Mouse (Mus musculus) lung, embryonic 15.5 days (tissue): ENCODE results near the gene Hoxd3. TPM values are rescaled to one million over a fixed set of nuclear protein-coding genes. Genes with fewer than 3 reads are reported as not detected.

Source experiments
- ATAC-seq: fragments of 200-750 bp; cut with Nextera tagmentation; 2 replicates; pipeline ENCODE4 v1.8.0; 2017; ENCODE audit warnings: moderate number of reproducible peaks, borderline replicate concordance; ENCODE audit not compliant: low FRiP score, low TSS enrichment; ENCODE audit errors: extremely low read depth
- H3K27ac ChIP-seq: fragments of 300-500 bp; sonication (generic); 2 replicates; pipeline ENCODE4 v1.5.1; 2015; ENCODE audit warnings: moderate library complexity, mild to moderate bottlenecking, inconsistent platforms
- H3K27me3 ChIP-seq: fragments of 300-500 bp; sonication (generic); 2 replicates; pipeline ENCODE4 v1.6.1; 2015; ENCODE audit warnings: inconsistent platforms
- H3K36me3 ChIP-seq: fragments of 300-500 bp; sonication (generic); 2 replicates; pipeline ENCODE4 v1.6.1; 2015; ENCODE audit warnings: inconsistent platforms
- H3K4me1 ChIP-seq: fragments of 300-500 bp; sonication (generic); 2 replicates; pipeline ENCODE4 v1.6.1; 2015; ENCODE audit warnings: inconsistent platforms
- H3K4me2 ChIP-seq: fragments of 300-500 bp; sonication (generic); 2 replicates; pipeline ENCODE4 v1.6.1; 2015; ENCODE audit warnings: inconsistent platforms, mild to moderate bottlenecking, moderate library complexity
- H3K4me3 ChIP-seq: fragments of 300-500 bp; sonication (generic); 2 replicates; pipeline ENCODE4 v1.5.1; 2015; ENCODE audit warnings: mild to moderate bottlenecking, inconsistent platforms
- H3K9ac ChIP-seq: fragments of 300-500 bp; sonication (generic); 2 replicates; pipeline ENCODE4 v1.6.1; 2015; ENCODE audit warnings: inconsistent platforms
- H3K9me3 ChIP-seq: fragments of 300-500 bp; sonication (generic); 2 replicates; pipeline ENCODE4 v1.6.1; 2016; ENCODE audit warnings: inconsistent platforms
- WGBS: fragments of 180-500 bp; shearing (Covaris S2); methylation state at CpG from one replicate; pipeline ENCODE4 v1.1.7; 2015; 5-methylcytosine and 5-hydroxymethylcytosine counted together
- polyA plus RNA-seq: library from polyadenylated mRNA; unstranded; fragments of >200 nt; fragmentation: Nextera tagmentation; extraction: Ambion mirVana; gene quantifications from 2 replicates; pipeline ENCODE4 v1.2.1, GENCODE M21; 2015

Hoxd3 gene
- polyA plus RNA-seq, 1 experiment from 2014 or later = 0.67 TPM

DNA sequence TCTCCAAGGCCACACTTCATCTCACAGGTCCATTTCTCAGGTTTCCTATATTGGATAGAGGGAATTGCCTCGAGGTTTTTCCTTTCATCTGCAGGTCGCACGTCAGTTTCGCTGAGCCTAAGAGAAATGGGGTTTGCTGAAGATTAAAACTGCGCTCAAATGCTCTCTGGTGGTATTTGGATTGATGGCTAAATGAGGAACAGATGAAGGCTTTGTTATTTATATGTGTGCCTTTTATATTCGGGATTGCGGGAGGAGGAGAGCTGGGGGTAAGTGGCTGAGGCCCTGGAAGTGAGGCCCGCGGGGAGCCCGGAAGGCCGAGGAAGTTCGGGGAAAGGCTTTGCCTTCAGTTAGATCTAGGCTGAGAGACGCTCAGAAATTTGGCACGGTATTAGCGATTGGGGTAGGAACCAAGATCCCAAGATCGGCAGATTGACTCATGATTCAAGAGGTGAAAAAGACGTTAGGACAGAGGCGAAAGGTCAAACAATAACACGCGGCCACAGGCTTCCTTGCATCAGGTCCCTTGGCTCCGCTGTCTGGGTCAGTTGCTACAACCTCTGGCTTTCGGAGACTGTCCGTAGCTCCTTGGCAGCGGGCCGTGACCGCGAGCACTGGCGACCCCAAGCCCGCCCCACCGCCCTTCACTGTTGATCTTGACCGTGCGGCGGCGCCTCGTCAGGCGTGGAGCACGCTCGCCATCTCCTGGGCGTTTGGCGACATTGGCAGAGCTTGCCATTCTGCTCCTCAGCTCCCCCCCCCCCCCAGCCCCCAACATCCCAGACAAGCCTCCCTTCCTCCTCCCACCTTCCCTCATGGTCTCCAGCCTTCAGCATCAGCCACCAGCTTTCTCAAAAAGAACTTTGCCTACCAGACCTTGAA lies 39.0 kb upstream of the Hoxd3 start:
- H3K9me3 ChIP-seq = no peaks in the 10 kb centered on the region
- no peak overlapping the region for H3K9ac ChIP-seq
- peak overlapping the region; percentile 21 for H3K4me3 ChIP-seq
- 7% methylated on average over 40 of the region's 40 CpGs for WGBS
- H3K27ac ChIP-seq = no peak overlapping the region
- no peaks in the 10 kb centered on the region for H3K36me3 ChIP-seq
- peaks cover 16% of the 10 kb centered on the region for H3K4me1 ChIP-seq
- peak overlapping the region; percentile 54 for H3K4me2 ChIP-seq
- peaks cover 99% of the 10 kb centered on the region for H3K27me3 ChIP-seq
- no peak for ATAC-seq

GRCm38 (mm10) chr2:74673835-74674425 lies 37.8 kb upstream of the Hoxd3 start:
- Histone ChIP-seq H3K9ac (no peak overlapping the region), H3K4me1 (peaks cover 5% of the 10 kb centered on the region; the same call in 1 of the 2 replicates), H3K9me3 (no peaks in the 10 kb centered on the region), H3K4me3 (no peak overlapping the region), H3K4me2 (no peak overlapping the region), H3K27me3 (peaks cover 99% of the 10 kb centered on the region), H3K36me3 (no peaks in the 10 kb centered on the region), H3K27ac (no peak overlapping the region)
- ATAC-seq = no peak
- WGBS = 2% methylated on average over 24 of the region's 24 CpGs

DNA sequence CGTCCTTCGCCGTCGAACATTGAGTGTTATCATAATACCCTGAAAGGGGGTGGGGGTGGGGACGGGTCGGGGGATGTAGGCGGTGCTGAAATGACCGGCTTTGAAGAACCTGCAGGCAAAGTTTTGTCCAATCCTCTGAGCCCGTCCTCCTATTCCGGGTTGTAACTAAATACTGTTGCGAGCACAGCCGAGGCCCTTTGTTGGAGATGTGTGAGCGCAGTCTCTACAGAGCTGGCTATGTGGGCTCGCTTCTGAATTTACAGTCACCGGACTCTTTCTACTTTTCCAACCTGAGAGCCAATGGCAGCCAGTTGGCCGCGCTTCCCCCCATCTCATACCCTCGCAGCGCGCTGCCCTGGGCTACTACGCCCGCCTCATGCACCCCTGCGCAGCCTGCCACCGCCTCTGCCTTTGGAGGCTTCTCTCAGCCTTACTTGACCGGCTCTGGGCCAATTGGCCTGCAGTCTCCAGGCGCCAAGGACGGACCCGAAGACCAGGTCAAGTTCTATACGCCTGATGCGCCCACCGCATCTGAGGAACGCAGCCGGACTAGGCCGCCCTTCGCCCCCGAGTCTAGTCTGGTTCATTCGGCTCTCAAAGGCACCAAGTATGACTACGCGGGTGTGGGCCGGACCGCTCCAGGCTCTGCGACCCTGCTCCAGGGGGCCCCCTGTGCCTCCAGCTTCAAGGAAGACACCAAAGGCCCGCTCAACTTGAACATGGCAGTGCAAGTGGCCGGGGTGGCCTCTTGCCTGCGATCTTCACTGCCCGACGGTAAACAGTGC lies 36.7 kb upstream of the Hoxd3 start, which contains the start of gene Hoxd12:
Hoxd12 (plus strand) TSS at position 133 of the 785 bp plus-strand sequence.
- 3% methylated on average over 47 of the region's 47 CpGs for WGBS
- ATAC-seq = no peak
- no peaks in the 10 kb centered on the region for H3K36me3 ChIP-seq
- no peak within 1 kb of the TSS for H3K4me2 ChIP-seq
- H3K9me3 ChIP-seq = no peaks in the 10 kb centered on the region
- H3K27ac ChIP-seq = no peak within 1 kb of the TSS
- peaks cover 99% of the 10 kb centered on the region for H3K27me3 ChIP-seq
- peaks cover 5% of the 10 kb centered on the region; the same call in 1 of the 2 replicates for H3K4me1 ChIP-seq
- H3K9ac ChIP-seq = no peak within 1 kb of the TSS
- H3K4me3 ChIP-seq = no peak within 1 kb of the TSS

GRCm38 (mm10) chr2:74675666-74676282 lies 36.0 kb upstream of the Hoxd3 start:
- no peak for ATAC-seq
- Histone ChIP-seq H3K36me3 (no peaks in the 10 kb centered on the region), H3K9ac (no peak overlapping the region), H3K27me3 (peaks cover 100% of the 10 kb centered on the region), H3K4me3 (no peak overlapping the region), H3K4me1 (peaks cover 5% of the 10 kb centered on the region; the same call in 1 of the 2 replicates), H3K9me3 (no peaks in the 10 kb centered on the region), H3K27ac (no peak overlapping the region), H3K4me2 (no peak overlapping the region)
- WGBS = 6% methylated on average over 24 of the region's 24 CpGs

GRCm38 (mm10) chr2:74676376-74677052 lies 35.2 kb upstream of the Hoxd3 start:
- H3K36me3 ChIP-seq = no peaks in the 10 kb centered on the region
- H3K9ac ChIP-seq = no peak overlapping the region
- H3K4me2 ChIP-seq = no peak overlapping the region
- H3K9me3 ChIP-seq = no peaks in the 10 kb centered on the region
- peaks cover 5% of the 10 kb centered on the region; the same call in 1 of the 2 replicates for H3K4me1 ChIP-seq
- ATAC-seq = no peak
- no peak overlapping the region for H3K27ac ChIP-seq
- WGBS = 6% methylated on average over 9 of the region's 9 CpGs
- peaks cover 100% of the 10 kb centered on the region for H3K27me3 ChIP-seq
- H3K4me3 ChIP-seq = no peak overlapping the region

GRCm38 (mm10) chr2:74677106-74677505 lies 34.6 kb upstream of the Hoxd3 start:
- Histone ChIP-seq H3K27me3 (peaks cover 100% of the 10 kb centered on the region), H3K36me3 (no peaks in the 10 kb centered on the region), H3K4me3 (no peak overlapping the region), H3K9ac (no peak overlapping the region), H3K27ac (no peak overlapping the region), H3K4me2 (no peak overlapping the region), H3K9me3 (no peaks in the 10 kb centered on the region), H3K4me1 (peaks cover 8% of the 10 kb centered on the region)
- no peak for ATAC-seq
- 16% methylated on average over 2 of the region's 2 CpGs for WGBS

DNA sequence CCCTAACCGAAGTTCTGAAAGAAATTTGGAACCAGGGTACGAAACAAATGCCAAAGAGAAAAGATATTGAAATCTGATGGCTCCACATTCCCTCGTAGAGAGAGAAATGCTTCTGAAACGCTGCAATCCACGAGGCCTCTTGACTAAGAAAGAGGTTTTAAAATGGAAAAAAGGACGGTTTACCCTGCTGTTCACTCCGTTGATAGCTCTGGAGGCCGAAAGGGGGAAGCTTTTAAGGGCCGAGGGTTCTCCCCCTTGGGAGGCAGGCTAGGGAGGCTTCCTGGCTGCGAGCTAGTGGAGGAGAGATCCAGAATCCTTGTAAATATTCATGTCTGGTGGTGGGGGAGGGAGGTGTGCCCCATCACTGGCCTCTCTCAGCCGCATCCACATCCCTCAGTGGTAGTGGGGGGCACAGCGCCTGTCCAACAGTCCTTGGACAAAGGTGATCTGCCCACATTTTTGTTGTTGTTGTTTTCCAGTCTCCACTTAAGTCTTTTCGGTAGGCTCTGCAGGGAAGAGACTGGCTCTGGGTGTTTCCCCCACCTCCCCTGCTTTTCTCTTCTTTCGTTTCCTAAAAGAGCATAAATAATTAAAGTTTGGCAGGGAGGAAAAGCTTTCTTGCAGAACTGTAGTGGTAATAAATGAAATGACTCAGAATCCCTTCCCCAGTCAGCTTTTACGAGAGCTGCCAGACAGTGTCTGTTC lies 32.7 kb upstream of the Hoxd3 start, which contains the start of gene Hoxd11:
Hoxd11 (plus strand) TSS at position 667 of the 705 bp plus-strand sequence.
- WGBS = 3% methylated on average over 15 of the region's 15 CpGs
- H3K4me2 ChIP-seq = no peak within 1 kb of the TSS
- no peak within 1 kb of the TSS for H3K4me3 ChIP-seq

DNA sequence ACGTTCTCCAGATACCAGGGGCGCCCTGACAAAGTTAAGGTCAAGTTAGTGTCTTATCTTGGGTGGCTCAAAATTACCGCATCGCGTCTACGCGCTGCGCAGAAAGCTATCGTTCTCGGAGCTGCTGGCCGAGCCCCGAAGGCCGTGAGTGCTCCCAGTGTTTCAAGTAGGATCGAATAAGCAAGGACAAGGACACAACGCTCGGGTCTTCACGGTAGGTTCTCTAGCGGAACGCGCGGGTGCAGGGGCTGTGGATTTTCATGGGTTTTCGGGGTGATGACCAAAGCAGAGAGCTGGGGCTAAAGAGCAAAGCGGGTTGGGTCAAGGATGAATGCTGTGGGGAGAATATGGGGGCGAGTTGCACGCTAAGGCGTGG lies 32.1 kb upstream of the Hoxd3 start:
- under 1% methylated on average over 26 of the region's 26 CpGs for WGBS
- Histone ChIP-seq H3K36me3 (no peaks in the 10 kb centered on the region), H3K4me2 (no peak overlapping the region), H3K4me1 (peaks cover 13% of the 10 kb centered on the region), H3K9ac (no peak overlapping the region), H3K27ac (no peak overlapping the region), H3K27me3 (peaks cover 100% of the 10 kb centered on the region), H3K9me3 (no peaks in the 10 kb centered on the region), H3K4me3 (no peak overlapping the region)
- ATAC-seq = no peak

More for the DNA sequence above, 32.7 kb upstream of the Hoxd3 start, which contains the start of gene Hoxd11:
- no peak for ATAC-seq
- Histone ChIP-seq H3K9me3 (no peaks in the 10 kb centered on the region), H3K4me1 (peaks cover 13% of the 10 kb centered on the region), H3K9ac (no peak within 1 kb of the TSS), H3K36me3 (no peaks in the 10 kb centered on the region), H3K27ac (no peak within 1 kb of the TSS), H3K27me3 (peaks cover 100% of the 10 kb centered on the region)

- Histone ChIP-seq H3K9ac (no peak overlapping the region), H3K27me3 (peaks cover 100% of the 10 kb centered on the region), H3K36me3 (no peaks in the 10 kb centered on the region), H3K4me1 (peaks cover 13% of the 10 kb centered on the region), H3K4me2 (no peak overlapping the region), H3K27ac (no peak overlapping the region), H3K9me3 (no peaks in the 10 kb centered on the region), H3K4me3 (no peak overlapping the region)
- no peak for ATAC-seq
- WGBS = under 1% methylated on average over 23 of the region's 23 CpGs
Observed at GRCm38 (mm10) chr2:74679980-74680379, 31.7 kb upstream of the Hoxd3 start.

DNA sequence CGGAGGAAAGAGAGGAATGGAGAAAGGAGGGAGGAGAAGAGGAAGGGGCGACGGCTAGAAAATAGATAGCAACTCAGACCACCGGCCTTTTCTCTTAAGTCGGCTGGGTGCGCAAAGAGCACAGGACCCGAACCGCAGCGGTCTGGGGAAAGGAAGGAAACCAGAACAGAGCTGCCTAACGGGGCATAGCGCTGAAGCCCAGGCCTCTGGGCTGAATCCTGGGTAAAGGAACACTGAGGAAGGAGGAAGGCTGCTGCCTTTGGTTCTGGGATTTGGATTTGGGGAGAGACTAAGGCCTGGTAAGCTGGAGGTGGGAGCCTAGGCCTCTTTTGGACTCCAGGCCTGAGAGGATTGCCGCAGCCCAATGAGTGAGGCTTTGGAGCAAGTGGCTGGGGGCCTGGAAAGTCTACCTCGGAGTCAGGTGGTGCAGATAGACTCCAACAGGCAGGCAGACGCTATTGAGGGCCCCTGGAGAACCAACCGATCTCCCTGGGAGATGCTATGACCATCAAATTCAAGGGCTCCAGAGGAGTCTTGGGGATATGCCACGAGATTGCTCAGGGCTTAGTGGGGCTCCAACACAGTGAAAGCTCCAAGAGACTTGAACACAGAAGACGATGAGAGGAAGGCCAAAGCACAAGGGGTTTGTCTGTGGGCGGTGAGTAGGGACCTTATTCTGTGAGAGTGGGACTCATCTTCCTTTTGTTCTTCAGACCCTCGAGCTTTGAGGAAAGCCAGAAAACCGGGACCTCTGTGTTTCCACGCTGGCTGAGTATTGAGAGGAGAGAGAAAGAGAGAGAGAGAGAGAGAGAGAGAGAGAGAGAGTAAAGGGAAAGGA lies 30.9 kb upstream of the Hoxd3 start:
- Histone ChIP-seq H3K9ac (no peak overlapping the region), H3K4me3 (no peak overlapping the region), H3K36me3 (no peaks in the 10 kb centered on the region), H3K4me1 (peaks cover 13% of the 10 kb centered on the region), H3K4me2 (no peak overlapping the region), H3K27ac (no peak overlapping the region), H3K9me3 (no peaks in the 10 kb centered on the region), H3K27me3 (peaks cover 100% of the 10 kb centered on the region)
- WGBS = 3% methylated on average over 21 of the region's 21 CpGs
- ATAC-seq = no peak
